Mouse (Mus musculus) testis, adult 10 weeks (tissue): ENCODE data around the gene Arid4a. TPM values are rescaled to one million over a fixed set of nuclear protein-coding genes. Genes with fewer than 3 reads are reported as not detected.

Experiments
- polyA plus RNA-seq: library from polyadenylated mRNA; stranded (reverse); fragments of 350-450 nt; fragmentation: Illumina TruSeq; extraction: RNeasy Lipid Tissue Mini Kit (QIAGEN cat#74804); gene quantifications from one replicate; pipeline ENCODE4 v1.2.3, GENCODE M21; 2014; ENCODE audit warnings: low read depth, low replicate concordance

Arid4a gene
- 21.7 TPM for polyA plus RNA-seq

DNA sequence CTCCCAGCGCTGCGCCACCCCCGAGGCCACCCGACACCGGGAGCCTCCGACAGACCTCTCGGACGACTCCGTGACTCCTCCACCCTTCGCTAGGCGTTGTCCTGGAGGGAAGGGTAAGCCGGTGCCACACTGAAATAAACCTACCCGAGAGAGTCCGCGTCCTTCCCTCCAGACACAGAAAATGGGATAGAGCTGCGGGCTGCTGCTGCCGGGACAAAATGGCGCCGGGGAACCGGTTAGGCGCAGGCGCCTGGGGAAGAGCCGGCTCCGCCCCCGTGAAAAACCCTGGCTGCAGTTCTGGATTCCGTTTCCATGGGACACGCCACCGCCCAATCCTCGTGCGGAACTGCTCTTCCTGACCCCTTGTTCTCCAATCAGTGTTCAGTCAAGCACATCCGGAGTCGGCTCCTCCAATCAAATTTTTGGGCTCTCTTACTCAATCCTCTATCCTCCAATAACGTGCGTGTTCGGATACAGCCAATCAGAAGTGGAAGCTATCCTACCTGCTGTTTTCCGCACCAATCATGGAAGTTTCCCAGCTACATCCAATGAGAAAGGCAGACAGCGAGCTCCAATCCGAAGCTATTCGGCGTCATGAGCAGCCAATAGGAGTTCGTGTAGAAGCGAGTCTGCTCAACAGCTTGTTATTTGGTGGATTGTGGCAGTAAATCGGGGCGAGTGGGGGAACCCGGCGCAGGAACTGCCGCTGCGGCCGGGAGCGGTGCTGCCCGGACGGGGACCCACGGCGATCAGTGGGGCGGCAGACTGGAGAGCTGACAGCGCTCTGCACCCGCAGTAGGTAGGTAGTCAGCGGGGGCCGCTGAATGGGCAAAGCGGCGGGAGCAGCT lies at the start of gene Arid4a:
Gene Arid4a, plus strand, starts transcription at position 628 of the 848 bp plus-strand sequence.

GRCm38 (mm10) chr12:70974441-70975266 lies 41.1 kb upstream of the Arid4a start, which contains the start of gene Psma3:
Gene Psma3 (plus strand): TSS chr12:70974621.

GRCm38 (mm10) chr12:71111331-71111730 lies 95.5 kb downstream of the Arid4a start, which contains the start of gene Tomm20l:
Gene Tomm20l (plus strand): TSS chr12:71111428.

GRCm38 (mm10) chr12:71136130-71136973 lies 120.6 kb downstream of the Arid4a start, which contains the start of the genes Timm9 and 2700049A03Rik:
Gene Timm9 (minus strand): TSS chr12:71136684.
Gene 2700049A03Rik (plus strand): TSS chr12:71136848.

Other genes with a start within 250 kb of the Arid4a start
- gene Frmd6, start 190.5 kb upstream of the Arid4a start, polyA plus RNA-seq, result 5.9 TPM
- gene Actr10, start 78.1 kb upstream of the Arid4a start, polyA plus RNA-seq, result 1,280 TPM
- 483 TPM for gene Psma3, start 41.4 kb upstream of the Arid4a start, polyA plus RNA-seq
- gene Tomm20l, start 95.4 kb downstream of the Arid4a start, polyA plus RNA-seq, result 74.8 TPM
- gene Timm9, start 120.7 kb downstream of the Arid4a start, polyA plus RNA-seq, result 34.3 TPM
- 78.3 TPM for gene 2700049A03Rik, start 120.9 kb downstream of the Arid4a start, polyA plus RNA-seq